Mouse (Mus musculus) adrenal gland, adult 18-20 months (tissue): ENCODE data around the gene Cth. TPM values are rescaled to one million over a fixed set of nuclear protein-coding genes. Genes with fewer than 3 reads are reported as not detected.

ENCODE experiments used
- DNase-seq, 2 experiments: peaks; one replicate each; pipeline ENCODE4 v3.0.0; 2021 to 2022; ENCODE audit warnings: low spot score in 2 of 2
- total RNA-seq, 2 experiments: library from RNA; stranded (reverse); gene quantifications; 1 replicate in 1 of 2; 2 replicates in 1 of 2; pipeline ENCODE4 v1.2.3; 2021

Gene Cth
- total RNA-seq, 2 experiments from 2014 or later: 19.1 to 35.7 TPM

- no peak for DNase-seq
Measured at GRCm38 (mm10) chr3:157916336-157916735, 8.5 kb downstream of the Cth start.

- no peak for DNase-seq
Measured at GRCm38 (mm10) chr3:157912155-157912554, 12.7 kb downstream of the Cth start.

GRCm38 (mm10) chr3:157910262-157910661 lies 14.6 kb downstream of the Cth start:
- DNase-seq: no peak

GRCm38 (mm10) chr3:157908166-157908565 lies 16.7 kb downstream of the Cth start:
- DNase-seq: no peak

GRCm38 (mm10) chr3:157901721-157902120 lies 23.2 kb downstream of the Cth start:
- no peak for DNase-seq

- DNase-seq: no peak
Measured at GRCm38 (mm10) chr3:157899986-157900385, 24.9 kb downstream of the Cth start.

GRCm38 (mm10) chr3:157897645-157898044 lies 27.2 kb downstream of the Cth start:
- no peak for DNase-seq

- no peak for DNase-seq
Measured at GRCm38 (mm10) chr3:157891819-157892218, 33.1 kb downstream of the Cth start.

- peak in 1 of 2 experiments; percentile 18 for DNase-seq
Measured at GRCm38 (mm10) chr3:157884081-157884643, 40.7 kb downstream of the Cth start.

- DNase-seq: peak in 1 of 2 experiments; percentile 7
Measured at GRCm38 (mm10) chr3:157883085-157883484, 41.8 kb downstream of the Cth start.

- peak in 1 of 2 experiments; percentile 15 for DNase-seq
Measured at GRCm38 (mm10) chr3:157881992-157882391, 42.9 kb downstream of the Cth start.

- DNase-seq: no peak
Measured at GRCm38 (mm10) chr3:157880983-157881382, 43.9 kb downstream of the Cth start.

GRCm38 (mm10) chr3:157877847-157878246 lies 47.0 kb downstream of the Cth start:
- no peak for DNase-seq

- peak in 1 of 2 experiments; percentile 32 for DNase-seq
Measured at GRCm38 (mm10) chr3:157876439-157877156, 48.3 kb downstream of the Cth start.

GRCm38 (mm10) chr3:157872897-157873296 lies 52.0 kb downstream of the Cth start:
- DNase-seq: no peak

- DNase-seq: no peak
Measured at GRCm38 (mm10) chr3:157867836-157868235, 57.0 kb downstream of the Cth start.

- no peak for DNase-seq
Measured at GRCm38 (mm10) chr3:157866251-157866650, 58.6 kb downstream of the Cth start.

- DNase-seq: no peak
Measured at GRCm38 (mm10) chr3:157865848-157866247, 59.0 kb downstream of the Cth start.

- no peak for DNase-seq
Measured at GRCm38 (mm10) chr3:157865431-157865830, 59.4 kb downstream of the Cth start.

- no peak for DNase-seq
Measured at GRCm38 (mm10) chr3:157852806-157853205, 72.1 kb downstream of the Cth start.

- no peak for DNase-seq
Measured at GRCm38 (mm10) chr3:157848503-157848902, 76.4 kb downstream of the Cth start.

- no peak for DNase-seq
Measured at GRCm38 (mm10) chr3:157847338-157848284, 77.3 kb downstream of the Cth start.
